Mouse (Mus musculus): ENCODE results near the gene Stat2. TPM values are rescaled to one million over a fixed set of nuclear protein-coding genes. Genes with fewer than 3 reads are reported as not detected.
"Not testable (repeated sequence)": the region's sequence is repeated elsewhere in the genome, so short reads cannot be mapped to it uniquely, and the experiment has no call there.

Gene Stat2
- polyA plus RNA-seq, 1 experiment from 2014 or later: 16.4 TPM

DNA sequence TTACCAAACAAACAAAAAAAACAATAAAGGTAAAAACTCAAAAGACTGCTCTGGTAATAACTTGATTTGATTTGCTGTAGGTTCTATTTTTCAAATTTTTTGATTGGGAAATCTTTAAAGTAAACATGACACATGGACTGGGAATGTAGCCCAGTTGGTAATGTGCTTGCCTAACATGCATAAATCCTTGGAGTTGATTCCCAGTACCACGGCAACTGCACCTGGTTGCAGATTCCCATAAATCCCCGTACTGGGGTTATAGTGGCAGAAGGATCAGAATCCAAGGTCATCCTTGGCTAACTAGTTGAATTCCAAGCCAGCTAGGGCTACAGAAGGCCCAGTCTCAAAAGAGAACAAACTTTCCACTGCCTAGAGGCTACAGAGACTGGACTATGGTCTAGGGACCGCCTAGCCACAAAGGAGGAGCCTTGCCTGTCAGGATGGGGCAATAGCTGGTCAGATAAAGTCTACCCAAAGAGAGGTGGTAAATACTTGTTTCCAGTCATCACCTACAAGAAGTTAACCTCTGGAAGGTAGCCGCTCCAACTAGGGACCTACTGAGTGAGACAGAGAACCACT is 16.6 kb upstream of the Stat2 start, which contains the start of gene Apon:
Gene Apon (plus strand): TSS at position 420 of the 579 bp plus-strand sequence.
- Histone ChIP-seq H3K27ac (ENCODE audit: low read length) (no peak within 1 kb of the TSS), H3K4me3 (ENCODE audit: low read length) (no peak within 1 kb of the TSS), H3K4me1 (ENCODE audit: control insufficient read depth, insufficient read depth, low read length) (no peaks in the 10 kb centered on the region), H3K27me3 (replicated peaks; ENCODE audit: control insufficient read depth, insufficient read depth, low read length) (no peaks in the 10 kb centered on the region), H3K9me3 (ENCODE audit: control insufficient read depth, low read length) (no peaks in the 10 kb centered on the region), H3K9ac (ENCODE audit: low read depth, low read length) (no peak within 1 kb of the TSS), H3K4me2 (ENCODE audit: low read depth, low read length) (no peak within 1 kb of the TSS), H3K36me3 (ENCODE audit: control insufficient read depth, insufficient read depth, low read length) (peaks cover 3% of the 10 kb centered on the region; the same call in 1 of the 2 replicates)
- ATAC-seq: 0 out of 2 replicates have a peak, but pooled peaks have one; percentile 46
- 79% methylated on average over 4 of the region's 4 CpGs for WGBS

DNA sequence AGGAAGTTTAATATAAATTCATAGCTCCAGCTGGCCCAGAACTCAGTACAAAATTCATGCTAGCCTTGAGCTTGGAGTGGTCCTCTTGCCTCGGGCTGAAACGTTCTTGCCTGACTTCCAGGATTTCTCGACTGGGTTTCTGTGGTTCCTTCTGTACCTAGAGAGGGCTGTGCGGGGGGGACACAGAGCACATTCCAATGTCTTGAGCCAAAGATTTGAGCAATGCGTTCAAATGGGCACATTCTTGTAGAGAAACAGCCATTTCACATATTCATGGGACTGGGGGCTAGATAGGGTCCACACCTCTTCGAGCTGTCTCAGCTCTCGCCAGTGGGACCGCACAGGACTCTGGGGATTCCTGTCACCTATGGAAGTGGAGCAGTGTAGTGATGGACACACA is 14.4 kb upstream of the Stat2 start:
- Histone ChIP-seq H3K4me1 (ENCODE audit: control insufficient read depth, insufficient read depth, low read length) (no peaks in the 10 kb centered on the region), H3K4me2 (ENCODE audit: low read depth, low read length) (no peak overlapping the region), H3K36me3 (ENCODE audit: control insufficient read depth, insufficient read depth, low read length) (no peaks in the 10 kb centered on the region), H3K9ac (ENCODE audit: low read depth, low read length) (no peak overlapping the region), H3K4me3 (ENCODE audit: low read length) (no peak overlapping the region), H3K27me3 (replicated peaks; ENCODE audit: control insufficient read depth, insufficient read depth, low read length) (no peaks in the 10 kb centered on the region), H3K9me3 (ENCODE audit: control insufficient read depth, low read length) (no peaks in the 10 kb centered on the region), H3K27ac (ENCODE audit: low read length) (no peak overlapping the region)
- no peak for ATAC-seq
- 84% methylated on average over 8 of the region's 8 CpGs for WGBS

DNA sequence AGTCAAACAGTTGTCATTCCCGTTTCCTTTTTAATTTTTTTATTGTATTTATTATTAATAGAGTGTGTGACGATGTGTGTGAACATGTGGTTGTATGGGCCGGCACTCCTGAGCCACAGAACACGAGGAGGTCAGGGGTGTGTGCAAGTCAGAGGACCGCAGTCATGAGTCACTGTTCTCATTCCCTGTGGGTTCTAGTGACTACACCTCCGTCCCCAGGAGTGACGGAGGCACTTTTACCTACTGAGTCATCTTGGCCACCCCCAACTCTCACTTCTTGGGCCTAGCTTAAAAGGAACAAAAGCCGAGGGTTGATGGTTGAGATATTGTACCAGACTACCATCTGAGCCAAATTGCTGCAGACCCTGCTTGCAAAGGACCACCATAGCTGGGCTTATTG is 14.0 kb upstream of the Stat2 start:
- no peaks in the 10 kb centered on the region for H3K27me3 ChIP-seq (replicated peaks; ENCODE audit: control insufficient read depth, insufficient read depth, low read length)
- no peak overlapping the region for H3K4me2 ChIP-seq (ENCODE audit: low read depth, low read length)
- H3K9me3 ChIP-seq (ENCODE audit: control insufficient read depth, low read length): no peaks in the 10 kb centered on the region
- no peak overlapping the region for H3K27ac ChIP-seq (ENCODE audit: low read length)
- H3K36me3 ChIP-seq (ENCODE audit: control insufficient read depth, insufficient read depth, low read length): no peaks in the 10 kb centered on the region
- H3K9ac ChIP-seq (ENCODE audit: low read depth, low read length): no peak overlapping the region
- 84% methylated on average over 8 of the region's 8 CpGs for WGBS
- no peak for ATAC-seq
- no peak overlapping the region for H3K4me3 ChIP-seq (ENCODE audit: low read length)
- H3K4me1 ChIP-seq (ENCODE audit: control insufficient read depth, insufficient read depth, low read length): no peaks in the 10 kb centered on the region

DNA sequence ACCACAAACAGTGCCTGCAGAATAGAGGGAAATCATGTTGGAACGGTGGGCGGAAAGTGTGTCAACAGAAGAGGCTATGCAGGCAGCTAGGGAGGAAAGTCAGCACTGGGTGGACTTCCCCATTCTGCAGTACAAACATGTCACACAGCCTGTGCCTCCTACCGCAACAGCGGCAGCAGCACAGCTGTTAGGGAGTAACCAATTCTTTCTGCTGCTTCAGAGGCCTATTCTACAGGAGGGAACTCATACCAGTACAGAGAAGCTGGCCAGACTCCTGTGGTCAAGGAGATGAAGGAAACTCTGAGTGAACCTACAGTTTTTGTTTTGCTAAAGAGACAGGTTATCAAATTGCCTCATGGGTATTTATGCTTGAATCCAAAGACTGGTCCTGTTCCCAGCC is 11.4 kb upstream of the Stat2 start:
- H3K4me1 ChIP-seq (ENCODE audit: control insufficient read depth, insufficient read depth, low read length): no peaks in the 10 kb centered on the region
- WGBS: 73% methylated on average over 4 of the region's 4 CpGs
- ATAC-seq: no peak

DNA sequence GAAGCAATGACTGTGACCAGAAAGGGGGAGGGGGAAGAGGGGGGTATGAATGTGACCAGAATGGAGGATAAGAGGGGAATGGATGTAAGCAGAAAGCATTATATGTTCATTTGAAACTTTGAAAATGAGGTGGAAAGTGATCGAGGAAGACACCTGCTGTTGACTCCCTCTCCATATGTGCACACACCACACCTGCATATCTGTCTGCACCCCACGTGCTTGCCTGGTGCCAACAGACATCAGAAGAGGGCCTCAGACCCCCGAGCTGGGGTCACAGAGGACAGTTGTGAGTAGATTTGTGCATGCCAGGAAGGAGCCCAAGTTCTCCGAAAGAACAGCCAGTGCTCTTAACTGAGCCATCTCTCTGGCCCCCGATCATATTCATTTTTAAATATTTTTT is 10.4 kb upstream of the Stat2 start:
- WGBS: 85% methylated on average over 5 of the region's 5 CpGs

More for the DNA sequence above, 11.4 kb upstream of the Stat2 start:
- Histone ChIP-seq H3K27ac (ENCODE audit: low read length) (no peak overlapping the region), H3K4me2 (ENCODE audit: low read depth, low read length) (no peak overlapping the region), H3K9me3 (ENCODE audit: control insufficient read depth, low read length) (no peaks in the 10 kb centered on the region), H3K27me3 (replicated peaks; ENCODE audit: control insufficient read depth, insufficient read depth, low read length) (no peaks in the 10 kb centered on the region), H3K4me3 (ENCODE audit: low read length) (no peak overlapping the region), H3K9ac (ENCODE audit: low read depth, low read length) (no peak overlapping the region), H3K36me3 (ENCODE audit: control insufficient read depth, insufficient read depth, low read length) (no peaks in the 10 kb centered on the region)

DNA sequence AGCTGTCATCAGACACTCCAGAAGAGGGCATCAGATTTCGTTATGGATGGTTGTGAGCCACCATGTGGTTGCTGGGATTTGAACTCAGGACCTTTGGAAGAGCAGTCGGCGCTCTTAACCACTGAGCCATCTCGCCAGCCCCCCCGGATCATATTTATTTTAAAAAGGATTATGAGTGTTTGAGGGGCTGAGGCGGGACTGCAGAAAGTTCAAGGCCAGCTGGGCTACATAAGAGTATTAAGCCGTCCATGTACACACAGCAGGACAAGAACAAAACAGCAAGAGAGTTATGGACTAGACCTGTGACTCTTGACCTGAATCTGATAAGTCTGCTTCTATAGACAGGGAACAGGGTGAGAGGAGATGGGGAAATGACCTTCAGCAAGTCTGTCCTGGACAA is 10.0 kb upstream of the Stat2 start:
- H3K27me3 ChIP-seq (replicated peaks; ENCODE audit: control insufficient read depth, insufficient read depth, low read length); ATAC-seq; H3K4me3 ChIP-seq (ENCODE audit: low read length); H3K36me3 ChIP-seq (ENCODE audit: control insufficient read depth, insufficient read depth, low read length); H3K9ac ChIP-seq (ENCODE audit: low read depth, low read length); H3K4me1 ChIP-seq (ENCODE audit: control insufficient read depth, insufficient read depth, low read length); H3K9me3 ChIP-seq (ENCODE audit: control insufficient read depth, low read length); H3K27ac ChIP-seq (ENCODE audit: low read length); H3K4me2 ChIP-seq (ENCODE audit: low read depth, low read length): not testable (repeated sequence)
- 78% methylated on average over 7 of the region's 7 CpGs for WGBS

More for the DNA sequence above, 10.4 kb upstream of the Stat2 start:
- Histone ChIP-seq H3K4me3 (ENCODE audit: low read length) (no peak overlapping the region), H3K9me3 (ENCODE audit: control insufficient read depth, low read length) (no peaks in the 10 kb centered on the region), H3K4me1 (ENCODE audit: control insufficient read depth, insufficient read depth, low read length) (no peaks in the 10 kb centered on the region), H3K4me2 (ENCODE audit: low read depth, low read length) (no peak overlapping the region), H3K9ac (ENCODE audit: low read depth, low read length) (no peak overlapping the region), H3K27ac (ENCODE audit: low read length) (no peak overlapping the region), H3K36me3 (ENCODE audit: control insufficient read depth, insufficient read depth, low read length) (no peaks in the 10 kb centered on the region), H3K27me3 (replicated peaks; ENCODE audit: control insufficient read depth, insufficient read depth, low read length) (no peaks in the 10 kb centered on the region)
- no peak for ATAC-seq

DNA sequence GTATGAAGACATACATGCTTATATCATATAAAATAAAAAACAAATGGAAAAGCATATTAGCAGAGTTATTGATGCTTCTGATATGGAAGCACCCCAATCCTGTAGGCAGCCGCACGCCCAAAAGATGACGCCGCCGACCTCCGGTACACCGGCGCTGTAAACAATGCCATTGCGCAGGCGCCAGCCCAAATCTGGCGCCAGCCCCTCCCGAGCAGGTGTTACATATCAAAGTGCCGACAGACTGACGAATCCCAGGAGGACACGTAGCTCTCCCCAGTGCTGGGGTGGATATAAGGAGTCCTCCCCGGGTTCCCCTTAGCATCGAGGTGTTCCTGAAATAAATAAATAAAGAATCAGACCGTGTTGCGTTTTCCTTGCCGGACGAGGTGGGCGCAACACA is 8.1 kb upstream of the Stat2 start:
- Histone ChIP-seq H3K27ac (ENCODE audit: low read length) (no peak overlapping the region), H3K4me1 (ENCODE audit: control insufficient read depth, insufficient read depth, low read length) (no peaks in the 10 kb centered on the region), H3K27me3 (replicated peaks; ENCODE audit: control insufficient read depth, insufficient read depth, low read length) (no peaks in the 10 kb centered on the region), H3K9ac (ENCODE audit: low read depth, low read length) (no peak overlapping the region), H3K9me3 (ENCODE audit: control insufficient read depth, low read length) (no peaks in the 10 kb centered on the region), H3K36me3 (ENCODE audit: control insufficient read depth, insufficient read depth, low read length) (no peaks in the 10 kb centered on the region), H3K4me3 (ENCODE audit: low read length) (no peak overlapping the region), H3K4me2 (ENCODE audit: low read depth, low read length) (no peak overlapping the region)
- 73% methylated on average over 22 of the region's 22 CpGs for WGBS
- no peak for ATAC-seq

DNA sequence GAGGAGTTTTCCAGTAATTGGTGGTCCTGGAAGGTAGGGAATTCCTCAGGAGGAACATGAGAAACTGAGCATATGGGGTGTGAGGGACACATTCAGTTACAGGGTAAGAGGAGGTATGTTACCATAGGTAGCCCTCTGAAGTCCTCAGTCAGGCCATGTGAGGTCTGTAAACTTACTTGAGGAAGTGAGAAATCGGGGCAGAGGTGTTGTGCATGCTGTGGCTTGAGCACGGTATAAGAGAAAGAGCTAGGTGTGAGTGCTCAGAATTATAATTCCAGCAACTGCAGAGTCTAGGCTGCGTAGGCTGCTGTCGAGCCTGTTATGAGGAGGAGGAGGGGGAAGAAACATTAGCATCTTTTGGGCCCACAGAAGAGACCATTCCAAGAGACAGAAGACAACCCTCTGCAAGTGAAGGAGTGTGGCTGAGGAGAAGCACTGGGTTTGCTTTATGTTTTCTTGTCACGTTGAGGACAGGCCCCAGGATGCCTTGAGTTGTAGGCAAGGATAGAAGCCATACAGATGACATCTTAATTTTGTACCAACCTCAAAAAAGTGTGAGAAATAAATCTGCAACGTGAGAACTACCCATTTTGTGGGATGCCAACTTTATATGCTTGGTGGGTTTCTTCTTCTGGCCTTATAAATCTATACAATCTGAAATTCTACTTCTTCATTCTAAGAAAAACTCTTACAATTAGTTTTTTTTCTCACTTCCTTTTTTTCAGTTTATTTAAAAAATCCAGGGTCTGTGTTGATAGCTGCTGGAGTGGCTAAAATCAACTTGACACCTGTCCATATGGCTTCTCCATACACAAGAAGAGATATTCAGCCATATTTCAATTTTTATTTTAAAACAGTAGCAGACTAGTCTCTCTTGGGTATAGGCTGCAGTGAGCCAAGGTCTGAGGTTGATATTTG is 6.7 kb upstream of the Stat2 start:
- 74% methylated on average over 6 of the region's 6 CpGs for WGBS
- Histone ChIP-seq H3K27me3 (replicated peaks; ENCODE audit: control insufficient read depth, insufficient read depth, low read length) (no peaks in the 10 kb centered on the region), H3K9me3 (ENCODE audit: control insufficient read depth, low read length) (no peaks in the 10 kb centered on the region), H3K27ac (ENCODE audit: low read length) (no peak overlapping the region), H3K4me2 (ENCODE audit: low read depth, low read length) (no peak overlapping the region), H3K4me3 (ENCODE audit: low read length) (no peak overlapping the region), H3K4me1 (ENCODE audit: control insufficient read depth, insufficient read depth, low read length) (no peaks in the 10 kb centered on the region), H3K9ac (ENCODE audit: low read depth, low read length) (no peak overlapping the region), H3K36me3 (ENCODE audit: control insufficient read depth, insufficient read depth, low read length) (no peaks in the 10 kb centered on the region)
- no peak for ATAC-seq

DNA sequence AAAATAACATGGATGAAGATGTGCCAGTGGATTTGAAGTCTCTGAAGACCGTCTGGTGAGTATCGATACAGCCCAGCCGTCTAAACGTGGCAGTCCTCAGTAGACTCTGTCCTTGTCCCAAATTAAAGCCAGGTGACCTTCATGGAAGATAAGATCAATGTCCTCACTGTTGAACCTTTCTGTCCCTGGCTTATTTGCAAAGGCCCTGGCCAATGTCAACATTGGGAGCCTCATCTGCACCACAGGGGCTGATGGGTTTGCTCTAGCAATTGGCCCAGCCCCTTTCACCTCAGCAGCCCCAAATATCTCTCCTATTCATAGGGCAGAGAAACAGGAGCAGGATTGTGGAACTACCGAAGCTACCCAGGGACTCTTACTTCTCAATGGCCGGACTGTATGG is 2.0 kb upstream of the Stat2 start, which contains the start of gene Apof:
Gene Apof (plus strand): TSS at position 301 of the 400 bp plus-strand sequence.
- H3K9ac ChIP-seq (ENCODE audit: low read depth, low read length): no peak within 1 kb of the TSS
- 73% methylated on average over 6 of the region's 6 CpGs for WGBS
- H3K4me2 ChIP-seq (ENCODE audit: low read depth, low read length): no peak within 1 kb of the TSS
- ATAC-seq: no peak
- no peak within 1 kb of the TSS for H3K27ac ChIP-seq (ENCODE audit: low read length)
- no peaks in the 10 kb centered on the region for H3K27me3 ChIP-seq (replicated peaks; ENCODE audit: control insufficient read depth, insufficient read depth, low read length)
- H3K36me3 ChIP-seq (ENCODE audit: control insufficient read depth, insufficient read depth, low read length): no peaks in the 10 kb centered on the region
- no peak within 1 kb of the TSS for H3K4me3 ChIP-seq (ENCODE audit: low read length)
- H3K9me3 ChIP-seq (ENCODE audit: control insufficient read depth, low read length): no peaks in the 10 kb centered on the region
- H3K4me1 ChIP-seq (ENCODE audit: control insufficient read depth, insufficient read depth, low read length): peaks cover 7% of the 10 kb centered on the region
